Comparison of ENCODE assay signal across 36 mouse cellular contexts in genomic region chr9:22055713-22056112, GRCm38 (mm10). TPM values are rescaled to one million over a fixed set of nuclear protein-coding genes. Genes with fewer than 3 reads are reported as not detected.
A peak's percentile ranks its signal among the peaks of the same experiment; 100 is the strongest.
DNase-seq lines count a peak whose midpoint lies in the region; ATAC-seq and TF ChIP-seq lines count a peak whose summit lies in the region.
"Had no signal": no experiment of that assay in that cellular context is flagged by ENCODE, and none has a peak within 500 bp of the region (broad histone marks: within the 10 kb centered on the region; RNA-seq: fewer than 3 reads in every experiment).

No protein-coding gene starts in this region.

- no peaks in the 10 kb centered on the region for H3K27me3 ChIP-seq in hindbrain, postnatal 0 days (ENCODE audit: insufficient read depth, low read length)
- H3K27me3 ChIP-seq in hindbrain, embryonic 12.5 days = peaks cover 41% of the 10 kb centered on the region
- peaks cover 37% of the 10 kb centered on the region for H3K27me3 ChIP-seq in E14TG2a.4 (ENCODE audit: insufficient read depth, low read length)
- peaks cover 59% of the 10 kb centered on the region for H3K27me3 ChIP-seq in embryonic facial prominence, embryonic 13.5 days

- DNase-seq in hindbrain, postnatal 0 days (ENCODE audit: low spot score) = peak; percentile 22
- peak; percentile 61 for DNase-seq in cerebellum, adult 9-10 months
- DNase-seq in left cerebral cortex, adult 18-20 months (ENCODE audit: low spot score in 2 of 2) = no peak
- DNase-seq: adrenal gland, adult 2 months; adrenal gland, postnatal 36 days; gastrocnemius, postnatal 10 days; heart, postnatal 14 days; kidney, postnatal 10 days; liver, postnatal 0 days; lung, postnatal 4 days had no signal

- H3K36me3 ChIP-seq in hindbrain, postnatal 0 days (ENCODE audit: insufficient read depth, low read length) = peaks cover 16% of the 10 kb centered on the region
- H3K36me3 ChIP-seq in hindbrain, embryonic 12.5 days = peaks cover 32% of the 10 kb centered on the region
- H3K36me3 ChIP-seq in E14TG2a.4 (ENCODE audit: insufficient read depth, low read length) = peaks cover 37% of the 10 kb centered on the region
- H3K36me3 ChIP-seq in embryonic facial prominence, embryonic 13.5 days = peaks cover 25% of the 10 kb centered on the region

- H3K9ac ChIP-seq in hindbrain, postnatal 0 days (replicated peaks; ENCODE audit: low read length) = no peak overlapping the region
- H3K9ac ChIP-seq in hindbrain, embryonic 12.5 days = no peak overlapping the region
- H3K9ac ChIP-seq in embryonic facial prominence, embryonic 13.5 days = 0 out of 2 replicates have a peak overlapping the region, but pooled peaks have one; percentile 6
- H3K9ac ChIP-seq: embryonic facial prominence, embryonic 15.5 days; forebrain, embryonic 13.5 days; limb, embryonic 13.5 days; liver, embryonic 12.5 days; liver, postnatal 0 days; midbrain, embryonic 12.5 days; neural tube, embryonic 13.5 days; stomach, embryonic 15.5 days had no signal

- H3K9me3 ChIP-seq in hindbrain, postnatal 0 days (ENCODE audit: low read length) = no peaks in the 10 kb centered on the region
- 0 out of 2 replicates have a peak, but pooled peaks cover 4% of the 10 kb centered on the region for H3K9me3 ChIP-seq in hindbrain, embryonic 12.5 days (replicated peaks)
- no peaks in the 10 kb centered on the region for H3K9me3 ChIP-seq in E14TG2a.4 (ENCODE audit: low read length)
- H3K9me3 ChIP-seq in embryonic facial prominence, embryonic 13.5 days = peaks cover 2% of the 10 kb centered on the region; the same call in 1 of the 2 replicates
- H3K9me3 ChIP-seq: embryonic facial prominence, embryonic 15.5 days; forebrain, embryonic 13.5 days; hindbrain, embryonic 10.5 days; liver, embryonic 12.5 days; megakaryocyte, embryonic 14.5 days; midbrain, embryonic 12.5 days; neural tube, embryonic 13.5 days; stomach, embryonic 15.5 days had no signal

- no peak for TF ChIP-seq CTCF in hindbrain, postnatal 0 days (IDR thresholded peaks at IDR 0.05; ENCODE audit: low read depth)
- no peak for TF ChIP-seq CTCF in E14TG2a.4 (conservative IDR thresholded peaks at IDR 0.05; ENCODE audit: low read length)

- WGBS in hindbrain, postnatal 0 days = 40% methylated on average over 29 of the region's 29 CpGs
- WGBS in hindbrain, embryonic 12.5 days = 41% methylated on average over 29 of the region's 29 CpGs
- WGBS in embryonic facial prominence, embryonic 13.5 days = 33% methylated on average over 29 of the region's 29 CpGs

- no peak for ATAC-seq in hindbrain, postnatal 0 days
- ATAC-seq in hindbrain, embryonic 12.5 days (ENCODE audit: low FRiP score) = no peak
- ATAC-seq in embryonic facial prominence, embryonic 13.5 days (ENCODE audit: insufficient number of reproducible peaks, insufficient read depth, low FRiP score, low TSS enrichment, low read depth) = no peak
- no peak for ATAC-seq in erythroblast, adult 5-6 weeks (replicated peaks; ENCODE audit: low FRiP score, poor library complexity, severe bottlenecking)
- ATAC-seq: activated CD4-positive, CD25-positive, alpha-beta regulatory T cell, adult 4 months; forebrain, embryonic 13.5 days; hindbrain, embryonic 16.5 days; intestine, embryonic 16.5 days had no signal

- no peak overlapping the region for H3K4me3 ChIP-seq in hindbrain, postnatal 0 days (ENCODE audit: low read length)
- H3K4me3 ChIP-seq in hindbrain, embryonic 12.5 days = no peak overlapping the region
- H3K4me3 ChIP-seq in E14TG2a.4 (replicated peaks; ENCODE audit: low read length) = peak overlapping the region; percentile 76
- no peak overlapping the region for H3K4me3 ChIP-seq in embryonic facial prominence, embryonic 13.5 days
- H3K4me3 ChIP-seq: embryonic facial prominence, embryonic 15.5 days; forebrain, embryonic 13.5 days; hindbrain, embryonic 10.5 days; left cerebral cortex, adult 2 months; limb, embryonic 13.5 days; liver, embryonic 12.5 days; megakaryocyte, embryonic 14.5 days; midbrain, embryonic 12.5 days; neural tube, embryonic 13.5 days; stomach, embryonic 15.5 days had no signal

- no peak overlapping the region for H3K27ac ChIP-seq in hindbrain, postnatal 0 days
- no peak overlapping the region for H3K27ac ChIP-seq in hindbrain, embryonic 12.5 days
- no peak overlapping the region for H3K27ac ChIP-seq in embryonic facial prominence, embryonic 13.5 days
- H3K27ac ChIP-seq: embryonic facial prominence, embryonic 15.5 days; forebrain, embryonic 13.5 days; hindbrain, embryonic 10.5 days; left cerebral cortex, adult 2 months; limb, embryonic 13.5 days; liver, embryonic 12.5 days; midbrain, embryonic 12.5 days; neural tube, embryonic 13.5 days; stomach, embryonic 15.5 days had no signal

- H3K4me2 ChIP-seq in hindbrain, postnatal 0 days (ENCODE audit: low read depth, low read length) = no peak overlapping the region
- H3K4me2 ChIP-seq in hindbrain, embryonic 12.5 days (replicated peaks) = no peak overlapping the region
- H3K4me2 ChIP-seq in embryonic facial prominence, embryonic 13.5 days = no peak overlapping the region
- H3K4me2 ChIP-seq: embryonic facial prominence, embryonic 15.5 days; limb, embryonic 13.5 days; midbrain, embryonic 12.5 days; neural tube, embryonic 13.5 days; stomach, embryonic 15.5 days had no signal

- peaks cover 5% of the 10 kb centered on the region; the same call in 1 of the 2 replicates for H3K4me1 ChIP-seq in hindbrain, postnatal 0 days (ENCODE audit: insufficient read depth, low read length)
- peaks cover 12% of the 10 kb centered on the region for H3K4me1 ChIP-seq in hindbrain, embryonic 12.5 days
- peaks cover 40% of the 10 kb centered on the region for H3K4me1 ChIP-seq in E14TG2a.4 (replicated peaks; ENCODE audit: low read depth, low read length)
- peaks cover 18% of the 10 kb centered on the region for H3K4me1 ChIP-seq in embryonic facial prominence, embryonic 13.5 days

RNA-seq across cellular contexts. Expression of gene Elavl3, which starts 3.9 kb away (rescaled TPM):
- total RNA-seq in hindbrain, postnatal 0 days (2014; rRNA removed) = 192 and 204 TPM in 2 replicates
- polyA plus RNA-seq in hindbrain, postnatal 0 days (2015; fragmentation: Nextera tagmentation; extraction: Ambion mirVana) = 69.9 and 71.7 TPM in 2 replicates
- polyA plus RNA-seq in hindbrain, embryonic 12.5 days (2016; fragmentation: Nextera tagmentation; extraction: Ambion mirVana) = 62.6 and 62.9 TPM in 2 replicates
- 2.5 and 3.0 TPM in 2 replicates for polyA plus RNA-seq in embryonic facial prominence, embryonic 13.5 days (2015; fragmentation: Nextera tagmentation; extraction: Ambion mirVana)
- total RNA-seq in erythroblast, adult 5-6 weeks (2015; ENCODE audit: low replicate concordance) = not detected in 2 replicates
- not detected in 2 replicates for total RNA-seq in erythroblast, adult 5-6 weeks (2017; ENCODE audit: low replicate concordance)
- 100 to 1,000 TPM; 144 TPM for total RNA-seq in left cerebral cortex, adult 18-20 months (2021)
- total RNA-seq: common myeloid progenitor, adult 5-6 weeks had no signal
- polyA plus RNA-seq: activated CD4-positive, CD25-positive, alpha-beta regulatory T cell, adult 4 months; liver, postnatal 0 days had no signal

RNA-seq across cellular contexts. Expression of gene Gm49318, which starts 15.3 kb away (rescaled TPM):
- total RNA-seq in hindbrain, postnatal 0 days (2014; rRNA removed) = not detected in 2 replicates
- polyA plus RNA-seq in hindbrain, postnatal 0 days (2015; fragmentation: Nextera tagmentation; extraction: Ambion mirVana) = not detected in 2 replicates
- not detected in 2 replicates for polyA plus RNA-seq in hindbrain, embryonic 12.5 days (2016; fragmentation: Nextera tagmentation; extraction: Ambion mirVana)
- not detected in 2 replicates for polyA plus RNA-seq in embryonic facial prominence, embryonic 13.5 days (2015; fragmentation: Nextera tagmentation; extraction: Ambion mirVana)
- total RNA-seq in erythroblast, adult 5-6 weeks (2015; ENCODE audit: low replicate concordance) = not detected in 2 replicates
- not detected in 2 replicates for total RNA-seq in erythroblast, adult 5-6 weeks (2017; ENCODE audit: low replicate concordance)
- 1 to 10 TPM; 1.4 to 3.8 TPM for total RNA-seq in left cerebral cortex, adult 18-20 months (2021)
- total RNA-seq: adrenal gland, adult 2 months; common myeloid progenitor, adult 5-6 weeks; ES-E14; gastrocnemius, postnatal 10 days; heart, postnatal 14 days; midbrain, postnatal 0 days had no signal
- polyA plus RNA-seq: activated CD4-positive, CD25-positive, alpha-beta regulatory T cell, adult 4 months; adrenal gland, adult 2 months; brain, embryonic 14.5 days; CD4-positive, CD25-positive, alpha-beta regulatory T cell, adult 4 months; embryonic facial prominence, embryonic 15.5 days; forebrain, embryonic 13.5 days; gonadal fat pad, adult 2 months; heart, embryonic 14.5 days; hindbrain, embryonic 10.5 days; hindbrain, embryonic 16.5 days; intestine, embryonic 16.5 days; large intestine, adult 2 months; limb, embryonic 13.5 days; liver, embryonic 12.5 days; liver, postnatal 0 days; lung, embryonic 16.5 days; midbrain, embryonic 12.5 days; neural tube, embryonic 13.5 days; stomach, embryonic 15.5 days had no signal

RNA-seq across cellular contexts. Expression of gene Zfp653, which starts 15.5 kb away (rescaled TPM):
- total RNA-seq in hindbrain, postnatal 0 days (2014; rRNA removed) = 28.8 and 30.0 TPM in 2 replicates
- polyA plus RNA-seq in hindbrain, postnatal 0 days (2015; fragmentation: Nextera tagmentation; extraction: Ambion mirVana) = 12.8 and 13.2 TPM in 2 replicates
- polyA plus RNA-seq in hindbrain, embryonic 12.5 days (2016; fragmentation: Nextera tagmentation; extraction: Ambion mirVana) = 16.4 and 20.4 TPM in 2 replicates
- 13.0 and 13.6 TPM in 2 replicates for polyA plus RNA-seq in embryonic facial prominence, embryonic 13.5 days (2015; fragmentation: Nextera tagmentation; extraction: Ambion mirVana)
- total RNA-seq in erythroblast, adult 5-6 weeks (2015; ENCODE audit: low replicate concordance) = 1.0 and 4.0 TPM in 2 replicates
- 1.6 and 2.8 TPM in 2 replicates for total RNA-seq in erythroblast, adult 5-6 weeks (2017; ENCODE audit: low replicate concordance)
- 10 to 100 TPM; 19.8 to 21.1 TPM for total RNA-seq in left cerebral cortex, adult 18-20 months (2021)

RNA-seq across cellular contexts. Expression of gene Ecsit, which starts 29.5 kb away (rescaled TPM):
- 59.9 and 68.8 TPM in 2 replicates for total RNA-seq in hindbrain, postnatal 0 days (2014; rRNA removed)
- 51.0 and 56.0 TPM in 2 replicates for polyA plus RNA-seq in hindbrain, postnatal 0 days (2015; fragmentation: Nextera tagmentation; extraction: Ambion mirVana)
- polyA plus RNA-seq in hindbrain, embryonic 12.5 days (2016; fragmentation: Nextera tagmentation; extraction: Ambion mirVana) = 37.1 and 40.0 TPM in 2 replicates
- polyA plus RNA-seq in embryonic facial prominence, embryonic 13.5 days (2015; fragmentation: Nextera tagmentation; extraction: Ambion mirVana) = 35.5 and 40.9 TPM in 2 replicates
- total RNA-seq in erythroblast, adult 5-6 weeks (2015; ENCODE audit: low replicate concordance) = 1.9 and 3.3 TPM in 2 replicates
- total RNA-seq in erythroblast, adult 5-6 weeks (2017; ENCODE audit: low replicate concordance) = 3.5 and 4.2 TPM in 2 replicates
- total RNA-seq in left cerebral cortex, adult 18-20 months (2021) = 10 to 100 TPM; 43.0 to 49.9 TPM

RNA-seq across cellular contexts. Expression of gene Cnn1, which starts 43.3 kb away (rescaled TPM):
- total RNA-seq in hindbrain, postnatal 0 days (2014; rRNA removed) = 0.40 and 0.52 TPM in 2 replicates
- polyA plus RNA-seq in hindbrain, postnatal 0 days (2015; fragmentation: Nextera tagmentation; extraction: Ambion mirVana) = 0.66 and 1.1 TPM in 2 replicates
- polyA plus RNA-seq in hindbrain, embryonic 12.5 days (2016; fragmentation: Nextera tagmentation; extraction: Ambion mirVana) = 1.9 and 3.1 TPM in 2 replicates
- 0.76 and 3.6 TPM in 2 replicates for polyA plus RNA-seq in embryonic facial prominence, embryonic 13.5 days (2015; fragmentation: Nextera tagmentation; extraction: Ambion mirVana)
- total RNA-seq in erythroblast, adult 5-6 weeks (2015; ENCODE audit: low replicate concordance) = not detected in 2 replicates
- not detected in 2 replicates for total RNA-seq in erythroblast, adult 5-6 weeks (2017; ENCODE audit: low replicate concordance)
- under 1 TPM; 0.56 to 0.87 TPM for total RNA-seq in left cerebral cortex, adult 18-20 months (2021)
- total RNA-seq: common myeloid progenitor, adult 5-6 weeks had no signal
- polyA plus RNA-seq: activated CD4-positive, CD25-positive, alpha-beta regulatory T cell, adult 4 months had no signal

Comparison
In these comparisons a context has a peak if more than half of its experiments do, and no peak if none do; other contexts are left out.
1. DNase-seq: peak in hindbrain, postnatal 0 days (single experiment) and cerebellum, adult 9-10 months (single experiment); none in left cerebral cortex, adult 18-20 months (0 of 2).
2. RNA of gene Elavl3, which starts 3.9 kb away (total RNA-seq): 192 to 204 TPM in hindbrain, postnatal 0 days and 144 TPM in left cerebral cortex, adult 18-20 months; not detected in erythroblast, adult 5-6 weeks; every median in the first group is over 100 times any median in the second.